Mouse (Mus musculus): Measurements from ENCODE around the gene Shq1. TPM values are rescaled to one million over a fixed set of nuclear protein-coding genes. Genes with fewer than 3 reads are reported as not detected.
A peak's percentile ranks its signal among the peaks of the same experiment; 100 is the strongest.

Shq1 gene
- polyA plus RNA-seq, 1 experiment from 2014 or later, result 9.6 TPM

- Histone ChIP-seq H3K9ac (replicated peaks; ENCODE audit: low read length) (no peak overlapping the region), H3K27ac (replicated peaks; ENCODE audit: low read depth, low read length) (no peak overlapping the region), H3K9me3 (ENCODE audit: control insufficient read depth, low read length) (no peaks in the 10 kb centered on the region), H3K36me3 (ENCODE audit: control insufficient read depth, insufficient read depth, low read length) (no peaks in the 10 kb centered on the region), H3K4me3 (replicated peaks; ENCODE audit: low read depth, low read length) (no peak overlapping the region), H3K4me1 (ENCODE audit: control insufficient read depth, insufficient read depth, low read length) (peaks cover 7% of the 10 kb centered on the region; the same call in 1 of the 2 replicates), H3K4me2 (ENCODE audit: low read length) (no peak overlapping the region), H3K27me3 (ENCODE audit: control insufficient read depth, insufficient read depth, low read length) (no peaks in the 10 kb centered on the region; the same call in 1 of the 2 replicates)
- DNase-seq, result peak; percentile 42
- 42% methylated on average over 8 of the region's 8 CpGs for WGBS
- ATAC-seq (ENCODE audit: low FRiP score, low TSS enrichment), result no peak
Measured at GRCm38 (mm10) chr6:100558057-100558456, 112.9 kb downstream of the Shq1 start.

- Histone ChIP-seq H3K36me3 (ENCODE audit: control insufficient read depth, insufficient read depth, low read length) (no peaks in the 10 kb centered on the region), H3K9me3 (ENCODE audit: control insufficient read depth, low read length) (no peaks in the 10 kb centered on the region), H3K4me1 (ENCODE audit: control insufficient read depth, insufficient read depth, low read length) (no peaks in the 10 kb centered on the region), H3K4me2 (ENCODE audit: low read length) (no peak overlapping the region), H3K27ac (replicated peaks; ENCODE audit: low read depth, low read length) (no peak overlapping the region), H3K4me3 (replicated peaks; ENCODE audit: low read depth, low read length) (no peak overlapping the region), H3K27me3 (ENCODE audit: control insufficient read depth, insufficient read depth, low read length) (no peaks in the 10 kb centered on the region), H3K9ac (replicated peaks; ENCODE audit: low read length) (no peak overlapping the region)
- WGBS, result 52% methylated on average over 15 of the region's 15 CpGs
- no peak for DNase-seq
- no peak for ATAC-seq (ENCODE audit: low FRiP score, low TSS enrichment)
Measured at GRCm38 (mm10) chr6:100542154-100542997, 128.6 kb downstream of the Shq1 start.

GRCm38 (mm10) chr6:100539698-100540097 lies 131.3 kb downstream of the Shq1 start:
- 46% methylated on average over 4 of the region's 4 CpGs for WGBS

GRCm38 (mm10) chr6:100538570-100538969 lies 132.4 kb downstream of the Shq1 start:
- WGBS, result 51% methylated on average over 7 of the region's 7 CpGs
- DNase-seq, result no peak
- Histone ChIP-seq H3K4me2 (ENCODE audit: low read length) (no peak overlapping the region), H3K4me3 (replicated peaks; ENCODE audit: low read depth, low read length) (no peak overlapping the region), H3K9me3 (ENCODE audit: control insufficient read depth, low read length) (no peaks in the 10 kb centered on the region), H3K27me3 (ENCODE audit: control insufficient read depth, insufficient read depth, low read length) (no peaks in the 10 kb centered on the region), H3K9ac (replicated peaks; ENCODE audit: low read length) (no peak overlapping the region), H3K4me1 (ENCODE audit: control insufficient read depth, insufficient read depth, low read length) (no peaks in the 10 kb centered on the region), H3K36me3 (ENCODE audit: control insufficient read depth, insufficient read depth, low read length) (no peaks in the 10 kb centered on the region), H3K27ac (replicated peaks; ENCODE audit: low read depth, low read length) (no peak overlapping the region)
- ATAC-seq (ENCODE audit: low FRiP score, low TSS enrichment), result no peak

More at GRCm38 (mm10) chr6:100539698-100540097, 131.3 kb downstream of the Shq1 start:
- no peaks in the 10 kb centered on the region for H3K4me1 ChIP-seq (ENCODE audit: control insufficient read depth, insufficient read depth, low read length)
- no peak overlapping the region for H3K4me2 ChIP-seq (ENCODE audit: low read length)
- H3K27ac ChIP-seq (replicated peaks; ENCODE audit: low read depth, low read length), result no peak overlapping the region
- no peaks in the 10 kb centered on the region for H3K9me3 ChIP-seq (ENCODE audit: control insufficient read depth, low read length)
- H3K36me3 ChIP-seq (ENCODE audit: control insufficient read depth, insufficient read depth, low read length), result no peaks in the 10 kb centered on the region
- ATAC-seq (ENCODE audit: low FRiP score, low TSS enrichment), result no peak
- no peak overlapping the region for H3K9ac ChIP-seq (replicated peaks; ENCODE audit: low read length)
- H3K4me3 ChIP-seq (replicated peaks; ENCODE audit: low read depth, low read length), result no peak overlapping the region
- DNase-seq, result no peak
- H3K27me3 ChIP-seq (ENCODE audit: control insufficient read depth, insufficient read depth, low read length), result no peaks in the 10 kb centered on the region

GRCm38 (mm10) chr6:100537987-100538386 lies 133.0 kb downstream of the Shq1 start:
- DNase-seq (no peak), ATAC-seq (ENCODE audit: low FRiP score, low TSS enrichment) (no peak)
- no peaks in the 10 kb centered on the region for H3K27me3 ChIP-seq (ENCODE audit: control insufficient read depth, insufficient read depth, low read length)
- 89% methylated on average over 6 of the region's 6 CpGs for WGBS
- no peak overlapping the region for H3K4me2 ChIP-seq (ENCODE audit: low read length)
- H3K4me1 ChIP-seq (ENCODE audit: control insufficient read depth, insufficient read depth, low read length), result no peaks in the 10 kb centered on the region
- H3K27ac ChIP-seq (replicated peaks; ENCODE audit: low read depth, low read length), result no peak overlapping the region
- H3K9me3 ChIP-seq (ENCODE audit: control insufficient read depth, low read length), result no peaks in the 10 kb centered on the region
- H3K36me3 ChIP-seq (ENCODE audit: control insufficient read depth, insufficient read depth, low read length), result no peaks in the 10 kb centered on the region
- no peak overlapping the region for H3K9ac ChIP-seq (replicated peaks; ENCODE audit: low read length)
- H3K4me3 ChIP-seq (replicated peaks; ENCODE audit: low read depth, low read length), result no peak overlapping the region

GRCm38 (mm10) chr6:100537042-100537441 lies 133.9 kb downstream of the Shq1 start:
- Histone ChIP-seq H3K4me2 (ENCODE audit: low read length) (no peak overlapping the region), H3K36me3 (ENCODE audit: control insufficient read depth, insufficient read depth, low read length) (no peaks in the 10 kb centered on the region), H3K4me3 (replicated peaks; ENCODE audit: low read depth, low read length) (no peak overlapping the region), H3K27me3 (ENCODE audit: control insufficient read depth, insufficient read depth, low read length) (no peaks in the 10 kb centered on the region), H3K27ac (replicated peaks; ENCODE audit: low read depth, low read length) (no peak overlapping the region), H3K9me3 (ENCODE audit: control insufficient read depth, low read length) (no peaks in the 10 kb centered on the region), H3K9ac (replicated peaks; ENCODE audit: low read length) (no peak overlapping the region), H3K4me1 (ENCODE audit: control insufficient read depth, insufficient read depth, low read length) (no peaks in the 10 kb centered on the region)
- DNase-seq (no peak), ATAC-seq (ENCODE audit: low FRiP score, low TSS enrichment) (no peak)
- WGBS, result 60% methylated on average over 5 of the region's 5 CpGs

- Histone ChIP-seq H3K27ac (replicated peaks; ENCODE audit: low read depth, low read length) (no peak overlapping the region), H3K4me2 (ENCODE audit: low read length) (no peak overlapping the region), H3K9ac (replicated peaks; ENCODE audit: low read length) (no peak overlapping the region), H3K4me1 (ENCODE audit: control insufficient read depth, insufficient read depth, low read length) (no peaks in the 10 kb centered on the region), H3K36me3 (ENCODE audit: control insufficient read depth, insufficient read depth, low read length) (no peaks in the 10 kb centered on the region), H3K27me3 (ENCODE audit: control insufficient read depth, insufficient read depth, low read length) (no peaks in the 10 kb centered on the region), H3K4me3 (replicated peaks; ENCODE audit: low read depth, low read length) (no peak overlapping the region), H3K9me3 (ENCODE audit: control insufficient read depth, low read length) (no peaks in the 10 kb centered on the region)
- 85% methylated on average over 6 of the region's 7 CpGs for WGBS
- DNase-seq (no peak), ATAC-seq (ENCODE audit: low FRiP score, low TSS enrichment) (no peak)
Measured at GRCm38 (mm10) chr6:100533364-100533763, 137.6 kb downstream of the Shq1 start.

GRCm38 (mm10) chr6:100532326-100532725 lies 138.6 kb downstream of the Shq1 start:
- no peaks in the 10 kb centered on the region for H3K27me3 ChIP-seq (ENCODE audit: control insufficient read depth, insufficient read depth, low read length)
- no peak for DNase-seq
- 79% methylated on average over 8 of the region's 8 CpGs for WGBS
- no peak overlapping the region for H3K9ac ChIP-seq (replicated peaks; ENCODE audit: low read length)
- no peaks in the 10 kb centered on the region for H3K4me1 ChIP-seq (ENCODE audit: control insufficient read depth, insufficient read depth, low read length)
- no peaks in the 10 kb centered on the region for H3K9me3 ChIP-seq (ENCODE audit: control insufficient read depth, low read length)
- H3K36me3 ChIP-seq (ENCODE audit: control insufficient read depth, insufficient read depth, low read length), result no peaks in the 10 kb centered on the region
- no peak overlapping the region for H3K4me2 ChIP-seq (ENCODE audit: low read length)
- H3K4me3 ChIP-seq (replicated peaks; ENCODE audit: low read depth, low read length), result no peak overlapping the region
- no peak overlapping the region for H3K27ac ChIP-seq (replicated peaks; ENCODE audit: low read depth, low read length)
- ATAC-seq (ENCODE audit: low FRiP score, low TSS enrichment), result no peak

- no peak overlapping the region for H3K4me2 ChIP-seq (ENCODE audit: low read length)
- no peaks in the 10 kb centered on the region; the same call in 1 of the 2 replicates for H3K27me3 ChIP-seq (ENCODE audit: control insufficient read depth, insufficient read depth, low read length)
- ATAC-seq (ENCODE audit: low FRiP score, low TSS enrichment), result no peak
- H3K27ac ChIP-seq (replicated peaks; ENCODE audit: low read depth, low read length), result no peak overlapping the region
- WGBS, result 65% methylated on average over 3 of the region's 3 CpGs
- peaks cover 8% of the 10 kb centered on the region; the same call in 1 of the 2 replicates for H3K4me1 ChIP-seq (ENCODE audit: control insufficient read depth, insufficient read depth, low read length)
- H3K36me3 ChIP-seq (ENCODE audit: control insufficient read depth, insufficient read depth, low read length), result no peaks in the 10 kb centered on the region
- no peaks in the 10 kb centered on the region for H3K9me3 ChIP-seq (ENCODE audit: control insufficient read depth, low read length)
- no peak overlapping the region for H3K9ac ChIP-seq (replicated peaks; ENCODE audit: low read length)
- H3K4me3 ChIP-seq (replicated peaks; ENCODE audit: low read depth, low read length), result no peak overlapping the region
- DNase-seq, result no peak
Measured at GRCm38 (mm10) chr6:100529673-100530072, 141.3 kb downstream of the Shq1 start.

Data from midbrain, embryonic 14.5 days (tissue).